Mouse (Mus musculus): ENCODE results near the gene Fgg.
A peak's percentile ranks its signal among the peaks of the same experiment; 100 is the strongest.

Fgg gene

DNA sequence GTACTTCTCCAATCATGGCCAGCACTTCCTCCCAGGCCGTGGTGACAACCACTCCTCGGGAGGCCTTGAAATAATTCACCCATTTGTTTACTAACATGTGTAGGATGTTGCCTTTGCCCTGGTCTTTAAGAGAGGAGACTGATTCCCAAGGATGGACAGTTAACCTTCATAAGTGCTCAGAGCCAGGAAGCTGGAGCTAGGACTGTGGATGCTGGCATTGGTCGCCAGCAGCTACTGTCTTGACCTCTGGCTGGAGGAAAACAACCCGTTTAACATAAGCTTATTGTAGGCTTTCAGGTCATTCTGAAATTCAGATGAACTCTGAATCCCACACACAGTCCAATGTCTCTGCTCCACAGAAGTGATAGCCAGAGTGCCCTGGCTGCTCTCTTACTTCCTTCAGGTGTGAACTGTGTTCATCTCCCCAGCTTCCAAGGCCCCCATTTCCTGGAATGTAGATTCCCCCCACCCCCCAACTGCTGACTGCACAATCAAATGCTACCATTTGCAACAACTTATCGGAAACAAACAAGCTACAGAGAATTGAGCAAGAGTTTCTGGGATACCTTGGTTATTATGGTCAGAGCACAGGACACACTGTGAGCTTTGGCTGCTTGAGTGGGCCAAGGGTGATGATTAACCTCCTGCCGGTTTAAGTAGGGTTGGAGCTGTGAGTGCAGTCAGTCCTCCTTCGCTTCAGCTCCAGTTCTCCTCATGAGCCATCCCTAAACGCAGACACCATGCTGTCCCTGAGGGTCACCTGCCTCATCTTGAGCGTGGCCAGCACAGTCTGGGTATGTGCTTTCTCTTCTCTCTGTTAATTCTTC, 18.2 kb downstream of the Fgg start, which contains the start of gene Fga:
Gene Fga (plus strand): TSS at position 602 of the 827 bp plus-strand sequence.
- no peak for DNase-seq (ENCODE audit: low spot score in 2 of 2)

DNA sequence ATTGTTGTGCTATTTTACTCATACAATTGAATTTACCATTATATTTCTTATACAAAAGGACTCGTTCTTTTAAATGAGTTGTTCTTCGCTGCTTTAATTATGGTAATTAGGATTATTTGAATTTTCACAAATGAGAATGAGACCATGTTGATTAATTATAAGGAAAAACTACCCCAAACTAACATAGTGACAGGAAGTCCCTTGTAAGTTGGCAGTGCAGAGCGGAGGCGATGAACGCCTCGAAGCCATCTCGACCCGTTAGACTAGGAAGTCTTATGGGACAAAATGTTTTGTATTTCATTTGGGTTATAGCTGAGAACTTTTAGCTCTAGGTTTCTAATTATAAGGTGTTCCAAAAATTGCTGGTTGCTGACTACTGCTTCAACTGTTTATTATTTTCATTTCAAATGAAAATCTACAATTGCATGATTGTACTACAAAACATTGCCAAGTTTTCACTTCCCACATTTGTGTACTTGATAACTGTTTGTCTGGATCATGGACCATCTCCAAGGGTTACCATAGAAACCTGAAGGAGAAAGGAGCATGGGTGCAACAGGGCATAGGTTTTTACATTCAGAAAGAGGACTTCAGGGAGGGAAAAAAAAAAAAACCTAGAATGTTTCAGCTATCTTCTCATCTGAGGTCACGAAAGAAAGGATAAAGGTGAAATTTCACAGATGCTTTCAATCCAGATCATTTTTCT, 20.2 kb downstream of the Fgg start:
- DNase-seq (ENCODE audit: low spot score in 2 of 2) = no peak

DNA sequence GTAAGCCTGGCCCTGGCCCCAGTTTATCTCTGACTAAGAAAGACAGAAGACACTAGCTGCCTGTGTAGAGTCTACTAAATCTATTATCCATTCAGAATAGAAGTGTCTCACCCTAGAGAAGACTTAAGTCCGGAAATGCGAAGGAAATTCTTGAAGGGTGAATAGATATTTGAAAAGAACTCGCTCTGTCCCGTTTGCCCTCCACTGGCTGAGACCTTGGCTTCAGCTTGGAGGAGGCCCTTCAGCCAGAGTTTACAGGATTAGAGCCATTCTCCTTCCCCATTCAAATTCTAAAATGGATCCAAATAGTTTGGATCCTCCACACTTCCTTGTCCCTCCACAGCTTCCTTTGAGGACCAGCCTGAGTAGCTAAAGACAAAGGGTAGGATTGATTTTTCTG, 22.8 kb downstream of the Fgg start:
- DNase-seq (ENCODE audit: low spot score in 2 of 2) = no peak

DNA sequence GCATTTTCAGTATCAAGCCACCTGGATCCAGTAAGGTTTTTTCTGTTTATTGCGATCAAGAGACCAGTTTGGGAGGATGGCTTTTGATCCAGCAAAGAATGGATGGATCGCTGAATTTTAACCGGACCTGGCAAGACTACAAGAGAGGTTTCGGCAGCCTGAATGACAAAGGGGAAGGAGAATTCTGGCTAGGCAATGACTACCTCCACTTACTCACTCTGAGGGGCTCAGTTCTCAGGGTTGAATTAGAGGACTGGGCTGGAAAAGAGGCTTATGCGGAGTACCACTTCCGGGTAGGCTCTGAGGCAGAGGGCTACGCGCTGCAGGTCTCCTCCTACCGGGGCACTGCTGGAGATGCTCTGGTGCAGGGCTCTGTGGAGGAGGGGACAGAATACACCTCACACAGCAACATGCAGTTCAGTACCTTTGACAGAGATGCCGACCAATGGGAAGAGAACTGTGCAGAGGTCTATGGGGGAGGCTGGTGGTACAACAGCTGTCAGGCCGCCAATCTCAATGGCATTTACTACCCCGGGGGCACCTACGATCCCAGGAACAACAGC, 25.3 kb downstream of the Fgg start:
- DNase-seq (ENCODE audit: low spot score in 2 of 2) = no peak

DNA sequence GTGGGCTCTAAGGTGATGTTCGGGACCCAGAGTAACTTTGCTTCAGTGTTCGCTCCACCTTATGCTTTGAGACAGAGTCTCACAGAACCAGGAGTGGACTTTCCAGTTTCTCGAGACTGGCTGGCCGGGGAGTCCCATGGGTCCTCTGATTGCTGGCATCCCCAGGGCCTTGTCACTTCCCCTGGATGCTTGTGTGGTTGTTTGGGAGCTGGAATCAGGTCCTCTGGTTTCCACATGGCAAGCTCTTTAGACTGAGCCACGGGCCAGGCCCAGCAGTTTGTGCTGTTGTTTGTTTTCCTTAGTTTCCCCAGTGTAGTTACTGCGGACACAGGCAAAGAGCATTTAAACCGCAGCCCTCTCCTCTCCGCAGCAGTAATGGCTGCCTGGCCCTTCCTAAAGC, 26.3 kb downstream of the Fgg start:
- DNase-seq (ENCODE audit: low spot score in 2 of 2) = no peak

DNA sequence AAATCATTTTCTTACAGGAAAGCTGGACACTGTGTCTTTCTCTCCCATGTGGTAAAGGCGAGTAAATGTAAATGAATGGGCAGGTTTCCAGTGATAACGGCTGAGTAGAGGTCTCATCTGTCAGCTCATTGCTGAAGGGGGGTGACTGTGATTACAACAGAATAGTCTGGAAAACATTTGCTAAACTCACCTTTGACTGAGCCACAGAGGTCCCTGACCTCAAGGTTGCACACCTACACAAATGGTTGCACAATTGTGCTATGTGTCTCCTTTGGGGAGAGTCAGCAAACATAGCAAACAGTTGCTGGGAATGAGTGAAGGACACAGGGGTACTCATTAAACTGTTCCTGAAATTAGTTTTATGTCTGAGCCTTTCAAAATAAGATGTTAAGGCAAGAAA, 31.3 kb downstream of the Fgg start:
- no peak for DNase-seq (ENCODE audit: low spot score in 2 of 2)

DNA sequence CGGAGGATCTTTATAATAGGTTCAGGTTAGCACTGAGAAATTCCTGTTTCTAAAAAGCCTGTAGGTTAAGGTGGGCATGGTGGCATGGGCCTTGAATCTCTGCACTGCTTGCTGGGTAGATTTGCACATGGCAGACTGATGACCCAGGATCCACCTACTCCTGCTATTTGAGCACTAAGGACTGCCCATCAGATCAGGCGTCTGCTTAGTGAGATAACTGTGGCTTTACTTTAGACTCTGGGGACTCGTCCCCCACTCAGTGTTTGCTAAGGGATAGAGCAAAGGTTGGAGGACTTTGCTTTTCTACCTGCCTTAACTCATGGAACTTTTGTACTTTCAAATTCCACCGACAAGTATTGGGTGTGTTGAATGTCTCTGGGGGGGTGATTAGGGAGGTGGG, 32.1 kb downstream of the Fgg start:
- DNase-seq (ENCODE audit: low spot score in 2 of 2) = no peak

DNA sequence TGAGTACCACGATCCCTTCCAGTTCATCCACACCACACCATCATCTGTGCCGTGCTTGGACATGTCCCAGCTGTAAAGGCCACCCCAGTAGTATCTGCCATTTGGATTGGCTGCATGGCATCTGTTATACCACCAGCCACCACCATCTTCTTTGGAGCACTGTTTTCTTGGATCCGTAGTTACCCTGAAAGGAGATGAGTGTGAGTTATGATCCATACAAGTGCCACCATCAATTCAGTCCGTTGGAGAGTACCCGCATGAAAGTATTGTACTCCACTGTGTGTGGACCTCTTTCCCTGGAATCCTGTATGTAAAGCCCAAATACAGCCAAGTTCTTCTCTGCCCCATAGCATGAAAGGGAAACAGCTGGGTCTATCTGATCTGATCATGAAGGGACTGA, 34.9 kb downstream of the Fgg start:
- no peak for DNase-seq (ENCODE audit: low spot score in 2 of 2)

DNA sequence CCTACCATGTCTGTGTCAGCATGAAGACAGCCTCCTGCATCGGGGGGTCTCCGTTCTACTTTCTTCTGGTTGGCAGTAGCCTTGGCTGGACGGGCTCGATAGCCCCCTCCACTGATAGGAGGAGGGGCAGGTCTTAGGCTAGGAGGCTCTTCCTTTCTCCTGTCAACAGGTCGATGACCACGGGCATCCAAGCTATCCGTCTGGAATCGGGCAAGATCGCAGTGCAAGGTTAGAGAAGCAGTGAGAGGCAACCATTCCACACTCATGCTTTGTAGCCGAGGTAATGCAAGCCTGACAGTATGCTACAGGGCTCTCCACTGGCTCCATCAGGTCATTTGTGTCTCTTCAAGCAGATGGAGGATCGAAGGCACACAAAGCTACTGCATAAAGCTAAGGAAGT, 39.1 kb downstream of the Fgg start:
- DNase-seq (ENCODE audit: low spot score in 2 of 2) = no peak

DNA sequence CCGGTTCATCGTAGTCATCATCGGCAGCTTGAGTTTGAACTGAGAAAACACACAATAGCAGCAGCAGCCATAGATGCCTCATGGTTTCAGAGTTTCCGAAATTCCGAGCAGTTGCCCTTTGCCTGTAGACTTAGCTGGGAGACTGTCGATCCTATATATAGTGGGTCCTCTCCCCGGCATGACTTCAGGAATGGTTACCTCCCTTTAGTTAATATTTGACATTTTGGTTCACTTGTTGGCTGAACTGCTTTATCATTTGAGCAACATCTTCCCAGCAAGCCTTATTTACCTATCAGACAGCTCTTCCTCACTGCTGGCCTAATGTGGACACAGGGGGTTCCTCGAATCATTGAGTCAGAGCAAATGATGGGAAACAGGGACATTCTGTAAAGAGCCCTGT, 42.2 kb downstream of the Fgg start, which contains the start of gene Fgb:
Gene Fgb (minus strand): TSS at position 184 of the 400 bp plus-strand sequence.
- no peak for DNase-seq (ENCODE audit: low spot score in 2 of 2)

DNA sequence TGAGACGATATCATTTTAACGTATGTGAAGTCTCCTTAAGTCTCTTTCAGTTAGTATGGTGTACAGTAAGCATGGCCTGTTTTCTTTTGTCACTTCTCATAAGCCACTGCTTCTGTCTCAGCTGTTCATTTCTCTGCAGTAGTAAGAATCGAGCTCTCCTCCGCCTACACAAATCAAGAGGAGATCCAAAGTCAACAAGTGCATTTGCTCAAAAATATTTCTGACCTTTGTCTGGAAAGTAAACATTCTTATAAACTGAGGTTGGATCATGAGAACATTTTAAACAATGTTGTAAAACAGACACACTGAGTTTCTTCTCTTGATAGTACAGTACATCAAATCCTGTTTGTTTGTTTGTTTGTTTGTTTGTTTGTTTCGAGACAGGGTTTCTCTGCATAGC, 43.1 kb downstream of the Fgg start:
- no peak for DNase-seq (ENCODE audit: low spot score in 2 of 2)

DNA sequence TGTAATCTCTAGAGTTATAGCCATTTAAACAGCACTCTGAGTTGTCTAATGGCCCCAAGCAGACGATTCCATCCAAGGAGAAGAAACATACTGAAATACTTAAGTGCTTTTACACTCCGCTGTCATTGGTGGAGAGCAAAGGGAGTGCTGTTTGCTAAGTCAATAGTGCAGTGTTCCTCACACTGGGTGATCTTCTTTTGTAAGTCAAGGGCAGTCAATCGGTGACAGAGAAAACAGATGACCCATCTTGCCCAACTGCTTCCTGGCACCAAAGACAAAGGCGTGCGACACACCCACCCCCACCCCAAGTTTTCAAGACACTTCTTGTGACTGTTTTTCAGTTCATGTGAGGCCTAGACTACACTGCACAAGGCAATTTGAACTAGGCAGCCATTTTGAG, 44.6 kb downstream of the Fgg start:
- DNase-seq (ENCODE audit: low spot score in 2 of 2) = no peak

DNA sequence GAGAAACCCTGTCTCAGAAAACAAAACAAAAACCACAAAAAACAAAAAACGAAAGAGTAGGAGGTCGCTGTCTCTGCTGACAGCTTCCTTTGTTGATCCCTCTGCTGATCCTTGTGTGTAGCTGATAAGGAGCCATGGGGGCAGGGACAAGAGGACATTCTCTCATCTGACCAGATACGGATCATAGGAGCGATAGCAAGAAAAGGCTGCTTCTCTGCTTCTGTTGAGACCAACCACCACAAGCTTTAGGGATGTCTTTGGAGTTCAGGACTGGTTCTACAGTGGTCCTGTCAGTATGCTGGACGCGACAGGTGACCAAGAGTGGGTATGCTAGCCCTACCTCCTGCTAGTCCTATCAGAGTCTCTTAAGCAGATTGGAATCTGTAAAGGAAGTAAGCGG, 45.6 kb downstream of the Fgg start:
- no peak for DNase-seq (ENCODE audit: low spot score in 2 of 2)

DNA sequence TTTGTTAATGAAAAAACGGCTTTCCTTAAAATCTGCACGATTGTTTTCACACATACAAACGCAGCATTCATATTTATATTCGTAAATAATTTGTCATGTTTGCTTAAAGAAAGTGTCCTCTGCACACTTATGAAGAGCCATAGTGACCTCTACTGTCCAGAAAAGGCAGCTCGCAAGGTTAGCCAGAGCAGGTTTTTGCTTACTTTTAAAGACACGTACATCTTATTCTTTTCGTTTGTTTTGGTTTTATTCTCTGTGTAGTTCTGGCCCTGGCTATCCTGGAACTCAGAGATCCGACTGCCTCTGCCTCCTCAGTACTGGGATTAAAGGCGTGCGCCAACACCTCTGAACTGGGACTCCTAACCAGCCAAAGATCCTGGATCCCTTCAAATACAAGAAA, 46.2 kb downstream of the Fgg start:
- DNase-seq (ENCODE audit: low spot score in 2 of 2) = peak in 1 of 2 experiments; percentile 23

DNA sequence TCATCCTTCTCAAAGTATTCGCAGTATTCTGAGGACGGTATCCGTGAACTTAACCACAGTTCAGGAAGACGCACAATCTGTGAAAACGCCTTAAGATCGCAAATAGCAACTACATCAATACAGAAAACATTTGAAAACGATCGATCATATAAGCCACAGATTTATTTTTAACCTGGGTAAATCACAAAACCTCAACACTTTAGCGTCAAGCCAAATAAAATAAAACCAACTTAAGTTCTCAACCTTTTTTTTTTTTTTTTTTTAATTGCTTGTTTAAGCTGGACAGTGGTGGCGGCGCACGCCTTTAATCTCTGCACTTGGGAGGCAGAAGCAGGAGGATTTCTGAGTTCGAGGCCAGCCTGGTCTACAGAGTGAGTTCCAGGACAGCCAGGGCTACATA, 47.2 kb downstream of the Fgg start:
- DNase-seq (ENCODE audit: low spot score in 2 of 2) = no peak

DNA sequence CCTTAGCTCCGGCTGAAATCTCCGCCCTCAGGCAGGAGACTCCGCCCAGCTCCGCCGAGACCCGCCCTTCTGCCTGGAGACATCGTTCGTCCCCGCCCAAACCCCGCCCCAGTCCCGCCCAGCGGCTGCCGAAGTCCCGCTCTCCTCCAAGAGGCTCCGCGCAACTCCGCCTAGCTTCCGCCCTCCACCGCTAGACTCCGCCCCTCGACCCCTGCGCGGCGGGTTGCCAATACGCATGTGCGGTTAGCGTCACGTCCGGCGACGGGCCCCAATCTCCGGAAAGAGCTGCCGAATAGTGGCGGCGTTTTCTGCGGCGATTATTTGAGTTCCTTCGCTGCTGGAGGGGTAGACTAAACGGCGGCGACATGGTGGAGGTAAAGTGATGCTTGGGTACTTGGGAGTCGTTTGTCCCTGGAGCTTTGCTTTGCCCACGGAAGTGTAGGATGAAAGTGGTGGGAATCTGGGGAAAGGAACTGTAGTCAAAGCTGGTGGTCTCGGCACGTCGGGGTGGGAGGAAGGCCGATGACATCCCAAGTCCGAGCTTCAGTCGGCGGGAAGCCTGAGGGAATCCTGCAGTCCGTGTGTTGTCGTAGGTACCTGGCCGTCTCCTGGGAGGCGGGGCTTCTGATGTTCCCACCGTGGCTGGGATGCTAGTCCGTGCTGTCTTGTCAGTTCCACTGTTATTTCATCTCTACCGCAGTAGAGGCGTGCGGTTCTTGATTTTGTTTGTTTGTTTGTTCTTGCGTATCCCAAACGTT, 47.9 kb downstream of the Fgg start, which contains the start of gene Plrg1:
Gene Plrg1 (plus strand): TSS at position 242 of the 758 bp plus-strand sequence.
- peak; percentile 96 to 99 for DNase-seq (ENCODE audit: low spot score in 2 of 2)

DNA sequence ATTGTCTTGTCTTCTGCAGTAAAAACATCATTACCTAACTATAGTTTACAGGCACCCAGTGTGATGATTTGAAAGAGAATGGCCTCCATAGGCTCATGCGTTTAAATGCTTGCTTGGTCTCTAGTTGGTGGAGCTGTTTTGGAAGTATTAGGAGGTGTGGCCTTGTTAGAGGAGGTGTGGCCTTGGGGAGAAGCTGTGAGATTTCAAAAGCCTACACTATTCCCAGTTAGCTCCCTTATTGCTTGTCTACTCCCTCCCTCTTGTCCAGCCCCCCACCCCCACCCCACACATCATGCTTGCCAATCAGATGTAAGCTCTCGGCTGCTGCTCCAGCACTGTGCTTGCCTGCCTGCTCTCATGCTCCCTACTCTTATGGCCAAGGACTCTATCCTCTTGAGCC, 49.5 kb downstream of the Fgg start:
- no peak for DNase-seq (ENCODE audit: low spot score in 2 of 2)
